In genomic region chr1:176223196-176223595, GRCm38 (mm10) we compare ENCODE assay signal across 8 mouse cellular contexts. TPM values are rescaled to one million over a fixed set of nuclear protein-coding genes. Genes with fewer than 3 reads are reported as not detected.
DNase-seq lines count a peak whose midpoint lies in the region; ATAC-seq lines count a peak whose summit lies in the region.
"Had no signal": no experiment of that assay in that cellular context is flagged by ENCODE, and none has a peak within 500 bp of the region (broad histone marks: within the 10 kb centered on the region; RNA-seq: fewer than 3 reads in every experiment).

No protein-coding gene starts in this region.

- H3K4me3 ChIP-seq in hindbrain, embryonic 16.5 days (ENCODE audit: low read length), result no peak overlapping the region

- WGBS in hindbrain, embryonic 16.5 days, result 8% methylated on average over 12 of the region's 12 CpGs

- H3K9me3 ChIP-seq in hindbrain, embryonic 16.5 days (ENCODE audit: control insufficient read depth, low read length), result no peaks in the 10 kb centered on the region

- H3K4me1 ChIP-seq in hindbrain, embryonic 16.5 days (ENCODE audit: control insufficient read depth, insufficient read depth, low read depth, low read length), result no peaks in the 10 kb centered on the region

- H3K27ac ChIP-seq in hindbrain, embryonic 16.5 days (ENCODE audit: low read depth, low read length), result no peak overlapping the region
- H3K27ac ChIP-seq: macrophage had no signal

- H3K9ac ChIP-seq in hindbrain, embryonic 16.5 days (ENCODE audit: low read depth, low read length), result no peak overlapping the region

- H3K27me3 ChIP-seq in hindbrain, embryonic 16.5 days (replicated peaks; ENCODE audit: control insufficient read depth, insufficient read depth, low read length), result no peaks in the 10 kb centered on the region

- no peaks in the 10 kb centered on the region for H3K36me3 ChIP-seq in hindbrain, embryonic 16.5 days (ENCODE audit: control insufficient read depth, insufficient read depth, low read length)

- DNase-seq in adrenal gland, adult 18-20 months (ENCODE audit: low spot score in 2 of 2), result peak; percentile 65 to 68
- DNase-seq in cerebellum, adult 8-10 months, result peak; percentile 89
- peak; percentile 14 to 66 for DNase-seq in frontal cortex, postnatal 10 days (ENCODE audit: low spot score in 2 of 2)
- peak; percentile 56 to 68 for DNase-seq in layer of hippocampus, postnatal 36 days
- peak; percentile 41 to 55 for DNase-seq in right cerebral cortex, postnatal 36 days (ENCODE audit: low spot score in 2 of 2)

- peak; percentile 81 for ATAC-seq in hindbrain, embryonic 16.5 days
- ATAC-seq in megakaryocyte-erythroid progenitor cell, adult 5-6 weeks (replicated peaks; ENCODE audit: low FRiP score, low TSS enrichment, poor library complexity, severe bottlenecking), result peak; percentile 88

- peak overlapping the region; percentile 29; the same call in 1 of the 2 replicates for H3K4me2 ChIP-seq in hindbrain, embryonic 16.5 days (ENCODE audit: low read length)

RNA-seq across cellular contexts. Expression of gene Pld5, which starts 51.9 kb away (rescaled TPM):
- 1 to 10 TPM in 1 of 2 experiments, under 1 TPM in 1; 0.67 to 1.2 TPM for total RNA-seq in adrenal gland, adult 18-20 months (2021)
- polyA plus RNA-seq in hindbrain, embryonic 16.5 days (2015; fragmentation: Nextera tagmentation; extraction: Ambion mirVana), result 5.4 and 6.6 TPM in 2 replicates
- 1 to 10 TPM; 1.2 to 1.4 TPM for total RNA-seq in layer of hippocampus, postnatal 36 days (2021)
- not detected in 2 replicates for total RNA-seq in megakaryocyte-erythroid progenitor cell, adult 5-6 weeks (2014; fragmentation: Nextera tagmentation)
- total RNA-seq in megakaryocyte-erythroid progenitor cell, adult 5-6 weeks (2017), result not detected in 2 replicates
- polyA plus RNA-seq: macrophage had no signal
